Mouse (Mus musculus) limb, embryonic 14.5 days (tissue): ENCODE data around the gene Pstpip1. TPM values are rescaled to one million over a fixed set of nuclear protein-coding genes. Genes with fewer than 3 reads are reported as not detected.
A peak's percentile ranks its signal among the peaks of the same experiment; 100 is the strongest.

Source experiments
- ATAC-seq: fragments of 200-750 bp; cut with Nextera tagmentation; 2 replicates; pipeline ENCODE4 v1.8.0; 2017; ENCODE audit warnings: low read depth, moderate number of reproducible peaks, moderate TSS enrichment; ENCODE audit not compliant: low FRiP score
- DNase-seq: peaks from one replicate; pipeline ENCODE4 v3.0.0-alpha.2; 2015; ENCODE audit warnings: low spot score
- H3K27ac ChIP-seq: fragments of 300-500 bp; sonication (generic); replicated peaks from 2 replicates; pipeline ENCODE4 v1.5.1; 2014; ENCODE audit warnings: low read depth, mild to moderate bottlenecking, low read length, moderate library complexity, mixed read lengths
- H3K27me3 ChIP-seq: fragments of 300-500 bp; sonication (generic); 2 replicates; pipeline ENCODE4 v1.6.1; 2014; ENCODE audit warnings: low read length, mixed read lengths; ENCODE audit not compliant: control insufficient read depth, insufficient read depth
- H3K36me3 ChIP-seq: fragments of 300-500 bp; sonication (generic); 2 replicates; pipeline ENCODE4 v1.6.1; 2014; ENCODE audit warnings: mild to moderate bottlenecking, low read length, moderate library complexity, mixed read lengths; ENCODE audit not compliant: control insufficient read depth, insufficient read depth
- H3K4me1 ChIP-seq: fragments of 300-500 bp; sonication (generic); 2 replicates; pipeline ENCODE4 v1.6.1; 2014; ENCODE audit warnings: antibody characterized with exemption, low read length, mixed read lengths; ENCODE audit not compliant: control insufficient read depth, insufficient read depth
- H3K4me2 ChIP-seq: fragments of 300-500 bp; sonication (generic); replicated peaks from 2 replicates; pipeline ENCODE4 v1.6.1; 2014; ENCODE audit warnings: low read depth, mild to moderate bottlenecking, low read length, moderate library complexity; ENCODE audit not compliant: severe bottlenecking
- H3K4me3 ChIP-seq: fragments of 300-500 bp; sonication (generic); replicated peaks from 2 replicates; pipeline ENCODE4 v1.5.1; 2014; ENCODE audit warnings: low read length
- H3K9ac ChIP-seq: fragments of 300-500 bp; sonication (generic); 2 replicates; pipeline ENCODE4 v1.6.1; 2014; ENCODE audit warnings: mild to moderate bottlenecking, low read depth, low read length, moderate library complexity; ENCODE audit not compliant: severe bottlenecking
- H3K9me3 ChIP-seq: fragments of 300-500 bp; sonication (generic); 2 replicates; pipeline ENCODE4 v1.6.1; 2016; ENCODE audit warnings: low read length; ENCODE audit not compliant: control insufficient read depth
- POLR2A ChIP-seq: fragments of 200-500 bp; IDR thresholded peaks from 2 replicates; pipeline ENCODE4 v1.8.0; 2012; ENCODE audit warnings: inconsistent platforms, mild to moderate bottlenecking, moderate library complexity, borderline replicate concordance; ENCODE audit not compliant: insufficient read depth, insufficient read length; ENCODE audit errors: extremely low read depth
- WGBS: fragments of 180-500 bp; shearing (Covaris S2); extraction: QIAGEN DNeasy Blood & Tissue Kit; methylation state at CpG from one replicate; pipeline ENCODE4 v1.1.7; 2014; 5-methylcytosine and 5-hydroxymethylcytosine counted together
- polyA plus RNA-seq, 2 experiments: library from polyadenylated mRNA; depleted of rRNA in 1 of 2; stranded (reverse) in 1 of 2; unstranded in 1 of 2; fragments of >200 nt; fragmentation: Nextera tagmentation in 1 of 2; extraction: Ambion mirVana in 1 of 2; gene quantifications; 2 replicates each; pipeline versions ENCODE4 v1.2.1 to v1.2.3; 2012 to 2014

Pstpip1 gene
- polyA plus RNA-seq, 2 experiments = 1.4 to 4.3 TPM

GRCm38 (mm10) chr9:56160341-56161141 is 70.8 kb downstream of the Pstpip1 start:
- Histone ChIP-seq H3K27ac (peak overlapping the region; percentile 96), H3K9ac (peak overlapping the region; percentile 100), H3K27me3 (no peaks in the 10 kb centered on the region), H3K9me3 (no peaks in the 10 kb centered on the region), H3K4me3 (peak overlapping the region; percentile 99), H3K36me3 (no peaks in the 10 kb centered on the region), H3K4me1 (peaks cover 25% of the 10 kb centered on the region), H3K4me2 (peak overlapping the region; percentile 68)
- 0 out of 2 replicates have a peak, but pooled peaks have one; percentile 61 for TF ChIP-seq POLR2A
- ATAC-seq = peak; percentile 97
- WGBS = under 1% methylated on average over 59 of the region's 82 CpGs
- DNase-seq = peak; percentile 93

GRCm38 (mm10) chr9:56165377-56165776 is 75.6 kb downstream of the Pstpip1 start, which contains the start of gene Tspan3:
TSS of gene Tspan3 (minus strand) at chr9:56165477.
- Histone ChIP-seq H3K4me3 (no peak within 1 kb of the TSS), H3K9me3 (0 out of 2 replicates have a peak, but pooled peaks cover 2% of the 10 kb centered on the region), H3K9ac (no peak within 1 kb of the TSS), H3K36me3 (no peaks in the 10 kb centered on the region), H3K4me2 (no peak within 1 kb of the TSS), H3K4me1 (peaks cover 22% of the 10 kb centered on the region), H3K27me3 (no peaks in the 10 kb centered on the region), H3K27ac (peak within 1 kb of the TSS; percentile 39)
- ATAC-seq (no peak), DNase-seq (no peak)
- no peak for TF ChIP-seq POLR2A
- 91% methylated on average over 6 of the region's 6 CpGs for WGBS

GRCm38 (mm10) chr9:56166161-56166560 is 76.4 kb downstream of the Pstpip1 start:
- Histone ChIP-seq H3K27me3 (no peaks in the 10 kb centered on the region), H3K4me1 (peaks cover 20% of the 10 kb centered on the region), H3K27ac (peak overlapping the region; percentile 39), H3K4me2 (no peak overlapping the region), H3K36me3 (no peaks in the 10 kb centered on the region), H3K9me3 (0 out of 2 replicates have a peak, but pooled peaks cover 3% of the 10 kb centered on the region), H3K9ac (no peak overlapping the region), H3K4me3 (no peak overlapping the region)
- DNase-seq (peak; percentile 68), ATAC-seq (peak; percentile 58; the same call in 1 of the 2 replicates)
- no peak for TF ChIP-seq POLR2A
- 17% methylated on average over 5 of the region's 5 CpGs for WGBS

- H3K36me3 ChIP-seq = no peaks in the 10 kb centered on the region
- H3K4me2 ChIP-seq = no peak overlapping the region
- DNase-seq = no peak
- TF ChIP-seq POLR2A = no peak
- H3K4me1 ChIP-seq = peaks cover 14% of the 10 kb centered on the region
- no peak overlapping the region for H3K9ac ChIP-seq
- H3K27ac ChIP-seq = no peak overlapping the region
- no peaks in the 10 kb centered on the region for H3K27me3 ChIP-seq
- ATAC-seq = no peak
- H3K9me3 ChIP-seq = 0 out of 2 replicates have a peak, but pooled peaks cover 3% of the 10 kb centered on the region
- no peak overlapping the region for H3K4me3 ChIP-seq
- 58% methylated on average over 6 of the region's 6 CpGs for WGBS
Observed at GRCm38 (mm10) chr9:56167690-56168089, 77.9 kb downstream of the Pstpip1 start.

DNA sequence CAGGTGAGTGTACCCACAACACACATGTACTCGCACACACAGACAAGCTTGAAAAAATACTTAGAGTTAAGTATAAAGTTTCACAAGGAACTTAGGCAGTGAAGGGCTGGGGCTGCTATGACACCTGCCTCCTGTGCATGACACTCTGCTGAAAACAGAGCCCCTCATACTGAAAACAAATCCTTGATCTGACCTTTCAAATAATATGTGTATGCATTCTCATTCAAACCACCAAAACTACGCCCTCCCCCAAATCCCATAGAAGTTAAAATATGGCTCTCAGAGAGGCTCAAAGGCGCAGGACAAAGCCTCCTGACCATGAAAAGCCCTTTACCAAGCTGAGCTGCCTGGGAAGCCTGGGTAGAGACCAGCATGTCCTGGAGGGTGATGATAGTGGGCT is 85.6 kb downstream of the Pstpip1 start:
- Histone ChIP-seq H3K9ac (no peak overlapping the region), H3K36me3 (no peaks in the 10 kb centered on the region), H3K27ac (no peak overlapping the region), H3K4me1 (no peaks in the 10 kb centered on the region), H3K4me3 (no peak overlapping the region), H3K27me3 (no peaks in the 10 kb centered on the region), H3K4me2 (no peak overlapping the region), H3K9me3 (0 out of 2 replicates have a peak, but pooled peaks cover 1% of the 10 kb centered on the region)
- TF ChIP-seq POLR2A = no peak
- WGBS = 84% methylated on average over 3 of the region's 3 CpGs
- ATAC-seq = no peak
- no peak for DNase-seq
